Mouse (Mus musculus): ENCODE data around the gene Slc52a3. TPM values are rescaled to one million over a fixed set of nuclear protein-coding genes. Genes with fewer than 3 reads are reported as not detected.

The Slc52a3 gene
- polyA plus RNA-seq, 1 experiment from 2014 or later = 0.94 TPM

- 0 out of 2 replicates have a peak overlapping the region, but pooled peaks have one; percentile 5 for H3K9ac ChIP-seq (replicated peaks)
- H3K9me3 ChIP-seq = no peaks in the 10 kb centered on the region
- no peak overlapping the region for H3K4me2 ChIP-seq (replicated peaks)
- whole genome bisulfite sequencing = 89% methylated on average over 3 of the region's 3 CpGs
- no peak overlapping the region for H3K4me3 ChIP-seq
- no peak for ATAC-seq (ENCODE audit: low FRiP score, low read depth)
- H3K27ac ChIP-seq (replicated peaks) = no peak overlapping the region
- H3K36me3 ChIP-seq = peaks cover 5% of the 10 kb centered on the region; the same call in 1 of the 2 replicates
- H3K27me3 ChIP-seq = 0 out of 2 replicates have a peak, but pooled peaks cover 10% of the 10 kb centered on the region
- peaks cover 83% of the 10 kb centered on the region for H3K4me1 ChIP-seq
Observed at GRCm38 (mm10) chr2:151976067-151976466, 20.2 kb upstream of the Slc52a3 start.

GRCm38 (mm10) chr2:151977689-151978440 lies 18.4 kb upstream of the Slc52a3 start:
- WGBS = 78% methylated on average over 4 of the region's 4 CpGs
- ATAC-seq (ENCODE audit: low FRiP score, low read depth) = no peak
- Histone ChIP-seq H3K27ac (replicated peaks) (peak overlapping the region; percentile 32; the same call in 1 of the 2 replicates), H3K4me2 (replicated peaks) (peak overlapping the region; percentile 74), H3K4me1 (peaks cover 65% of the 10 kb centered on the region), H3K4me3 (peak overlapping the region; percentile 68; the same call in 1 of the 2 replicates), H3K9me3 (no peaks in the 10 kb centered on the region), H3K27me3 (no peaks in the 10 kb centered on the region), H3K36me3 (peaks cover 5% of the 10 kb centered on the region; the same call in 1 of the 2 replicates), H3K9ac (replicated peaks) (0 out of 2 replicates have a peak overlapping the region, but pooled peaks have one; percentile 34)

GRCm38 (mm10) chr2:151978494-151978893 lies 17.8 kb upstream of the Slc52a3 start:
- Histone ChIP-seq H3K27me3 (no peaks in the 10 kb centered on the region), H3K4me3 (peak overlapping the region; percentile 68), H3K36me3 (peaks cover 5% of the 10 kb centered on the region; the same call in 1 of the 2 replicates), H3K9me3 (no peaks in the 10 kb centered on the region), H3K4me1 (peaks cover 59% of the 10 kb centered on the region), H3K4me2 (replicated peaks) (peak overlapping the region; percentile 74), H3K27ac (replicated peaks) (no peak overlapping the region), H3K9ac (replicated peaks) (peak overlapping the region; percentile 69; the same call in 1 of the 2 replicates)
- ATAC-seq (ENCODE audit: low FRiP score, low read depth) = no peak
- WGBS = 72% methylated on average over 6 of the region's 6 CpGs

GRCm38 (mm10) chr2:151979470-151980354 lies 16.6 kb upstream of the Slc52a3 start, which contains the start of gene Fam110a:
Fam110a (minus strand) TSS chr2:151980219.
- WGBS = under 1% methylated on average over 46 of the region's 46 CpGs

GRCm38 (mm10) chr2:151980355-151980693 lies 16.0 kb upstream of the Slc52a3 start:
- Histone ChIP-seq H3K9me3 (no peaks in the 10 kb centered on the region), H3K4me1 (peaks cover 47% of the 10 kb centered on the region), H3K27ac (replicated peaks) (peak overlapping the region; percentile 82), H3K36me3 (peaks cover 5% of the 10 kb centered on the region; the same call in 1 of the 2 replicates), H3K27me3 (no peaks in the 10 kb centered on the region), H3K4me2 (replicated peaks) (peak overlapping the region; percentile 74), H3K4me3 (peak overlapping the region; percentile 68), H3K9ac (replicated peaks) (no peak overlapping the region)
- ATAC-seq (ENCODE audit: low FRiP score, low read depth) = no peak; the same call in 1 of the 2 replicates
- WGBS = 40% methylated on average over 3 of the region's 3 CpGs

More at GRCm38 (mm10) chr2:151979470-151980354, 16.6 kb upstream of the Slc52a3 start, which contains the start of gene Fam110a:
- Histone ChIP-seq H3K4me1 (peaks cover 47% of the 10 kb centered on the region), H3K36me3 (peaks cover 5% of the 10 kb centered on the region; the same call in 1 of the 2 replicates), H3K4me2 (replicated peaks) (peak within 1 kb of the TSS; percentile 74), H3K9me3 (no peaks in the 10 kb centered on the region), H3K27me3 (no peaks in the 10 kb centered on the region), H3K4me3 (peak within 1 kb of the TSS; percentile 68), H3K27ac (replicated peaks) (peak within 1 kb of the TSS; percentile 82), H3K9ac (replicated peaks) (peak within 1 kb of the TSS; percentile 69)
- ATAC-seq (ENCODE audit: low FRiP score, low read depth) = peak; percentile 92

GRCm38 (mm10) chr2:151981268-151981667 lies 15.0 kb upstream of the Slc52a3 start:
- Histone ChIP-seq H3K36me3 (peaks cover 1% of the 10 kb centered on the region; the same call in 1 of the 2 replicates), H3K4me1 (peaks cover 40% of the 10 kb centered on the region), H3K9ac (replicated peaks) (no peak overlapping the region), H3K4me2 (replicated peaks) (no peak overlapping the region), H3K27me3 (no peaks in the 10 kb centered on the region), H3K4me3 (no peak overlapping the region), H3K9me3 (no peaks in the 10 kb centered on the region), H3K27ac (replicated peaks) (no peak overlapping the region; the same call in 1 of the 2 replicates)
- no peak for ATAC-seq (ENCODE audit: low FRiP score, low read depth)
- WGBS = 82% methylated on average over 6 of the region's 6 CpGs

GRCm38 (mm10) chr2:151982476-151982875 lies 13.8 kb upstream of the Slc52a3 start:
- no peak overlapping the region for H3K9ac ChIP-seq (replicated peaks)
- H3K4me2 ChIP-seq (replicated peaks) = no peak overlapping the region
- ATAC-seq (ENCODE audit: low FRiP score, low read depth) = no peak
- H3K4me3 ChIP-seq = no peak overlapping the region
- H3K27ac ChIP-seq (replicated peaks) = no peak overlapping the region
- no peaks in the 10 kb centered on the region for H3K27me3 ChIP-seq
- peaks cover 29% of the 10 kb centered on the region for H3K4me1 ChIP-seq
- H3K36me3 ChIP-seq = no peaks in the 10 kb centered on the region
- H3K9me3 ChIP-seq = no peaks in the 10 kb centered on the region

- no peak overlapping the region for H3K27ac ChIP-seq (replicated peaks)
- 70% methylated on average over 9 of the region's 9 CpGs for WGBS
Observed at GRCm38 (mm10) chr2:151984019-151984418, 12.3 kb upstream of the Slc52a3 start.

GRCm38 (mm10) chr2:151985426-151986172 lies 10.7 kb upstream of the Slc52a3 start:
- Histone ChIP-seq H3K4me3 (no peak overlapping the region), H3K36me3 (no peaks in the 10 kb centered on the region), H3K27ac (replicated peaks) (no peak overlapping the region), H3K4me1 (peaks cover 2% of the 10 kb centered on the region), H3K27me3 (no peaks in the 10 kb centered on the region), H3K9me3 (no peaks in the 10 kb centered on the region), H3K9ac (replicated peaks) (no peak overlapping the region), H3K4me2 (replicated peaks) (no peak overlapping the region)
- 82% methylated on average over 7 of the region's 7 CpGs for WGBS
- no peak for ATAC-seq (ENCODE audit: low FRiP score, low read depth)

More at GRCm38 (mm10) chr2:151984019-151984418, 12.3 kb upstream of the Slc52a3 start:
- ATAC-seq (ENCODE audit: low FRiP score, low read depth) = no peak
- peaks cover 14% of the 10 kb centered on the region for H3K4me1 ChIP-seq
- no peaks in the 10 kb centered on the region for H3K36me3 ChIP-seq
- no peak overlapping the region for H3K4me2 ChIP-seq (replicated peaks)
- H3K27me3 ChIP-seq = no peaks in the 10 kb centered on the region
- no peaks in the 10 kb centered on the region for H3K9me3 ChIP-seq
- H3K9ac ChIP-seq (replicated peaks) = no peak overlapping the region
- no peak overlapping the region for H3K4me3 ChIP-seq

- Histone ChIP-seq H3K4me2 (replicated peaks) (no peak overlapping the region), H3K4me3 (no peak overlapping the region), H3K27ac (replicated peaks) (no peak overlapping the region), H3K9me3 (no peaks in the 10 kb centered on the region), H3K4me1 (peaks cover 12% of the 10 kb centered on the region), H3K9ac (replicated peaks) (no peak overlapping the region), H3K36me3 (no peaks in the 10 kb centered on the region), H3K27me3 (no peaks in the 10 kb centered on the region)
- ATAC-seq (ENCODE audit: low FRiP score, low read depth) = no peak
- WGBS = 81% methylated on average over 8 of the region's 8 CpGs
Observed at GRCm38 (mm10) chr2:151986958-151987357, 9.4 kb upstream of the Slc52a3 start.

- H3K4me1 ChIP-seq = peaks cover 13% of the 10 kb centered on the region
- H3K36me3 ChIP-seq = no peaks in the 10 kb centered on the region
- 69% methylated on average over 2 of the region's 2 CpGs for WGBS
- H3K27me3 ChIP-seq = 0 out of 2 replicates have a peak, but pooled peaks cover 10% of the 10 kb centered on the region
- H3K4me2 ChIP-seq (replicated peaks) = no peak overlapping the region
- H3K27ac ChIP-seq (replicated peaks) = no peak overlapping the region
- ATAC-seq (ENCODE audit: low FRiP score, low read depth) = no peak
- H3K4me3 ChIP-seq = no peak overlapping the region
- H3K9me3 ChIP-seq = no peaks in the 10 kb centered on the region
- H3K9ac ChIP-seq (replicated peaks) = no peak overlapping the region
Observed at GRCm38 (mm10) chr2:151988978-151989377, 7.3 kb upstream of the Slc52a3 start.

All from midbrain, embryonic 12.5 days (tissue).